Mouse (Mus musculus) cortical plate, adult 2 months (tissue): Measurements from ENCODE around the gene Cacng8.

Source experiments
- CTCF ChIP-seq: fragments of 200-500 bp; IDR thresholded peaks from 2 replicates; pipeline ENCODE4 v1.5.1; 2011; ENCODE audit warnings: mild to moderate bottlenecking, control low read depth, low read length; ENCODE audit not compliant: insufficient read depth; ENCODE audit errors: extremely low read depth
- POLR2A ChIP-seq: fragments of 200-500 bp; IDR thresholded peaks from 2 replicates; pipeline ENCODE4 v1.6.1; 2011; ENCODE audit warnings: mild to moderate bottlenecking, low read length, control low read depth; ENCODE audit not compliant: insufficient read depth; ENCODE audit errors: extremely low read depth

GRCm38 (mm10) chr7:3453486-3454183 is 63.2 kb downstream of the Cacng8 start:
- TF ChIP-seq CTCF = 0 out of 2 replicates have a peak, but pooled peaks have one; percentile 8
- no peak for TF ChIP-seq POLR2A
